In genomic region chr16:10347551-10347950, GRCm38 (mm10) we compare ENCODE assay signal across 12 mouse cellular contexts. TPM values are rescaled to one million over a fixed set of nuclear protein-coding genes. Genes with fewer than 3 reads are reported as not detected.
DNase-seq lines count a peak whose midpoint lies in the region; ATAC-seq lines count a peak whose summit lies in the region.
"Had no signal": no experiment of that assay in that cellular context is flagged by ENCODE, and none has a peak within 500 bp of the region (broad histone marks: within the 10 kb centered on the region; RNA-seq: fewer than 3 reads in every experiment).

No protein-coding gene starts in this region.

- no peaks in the 10 kb centered on the region for H3K36me3 ChIP-seq in kidney, embryonic 16.5 days (ENCODE audit: insufficient read depth, low read length)
- H3K36me3 ChIP-seq in kidney, embryonic 14.5 days (ENCODE audit: control insufficient read depth, insufficient read depth, low read length), result no peaks in the 10 kb centered on the region
- H3K36me3 ChIP-seq in forebrain, embryonic 16.5 days (ENCODE audit: control insufficient read depth, insufficient read depth), result no peaks in the 10 kb centered on the region
- H3K36me3 ChIP-seq: heart, embryonic 15.5 days had no signal

- no peaks in the 10 kb centered on the region for H3K9me3 ChIP-seq in kidney, embryonic 16.5 days (ENCODE audit: low read length)
- H3K9me3 ChIP-seq in kidney, embryonic 14.5 days (ENCODE audit: control insufficient read depth, low read length), result no peaks in the 10 kb centered on the region
- no peaks in the 10 kb centered on the region for H3K9me3 ChIP-seq in forebrain, embryonic 16.5 days (ENCODE audit: control insufficient read depth, low read length)
- H3K9me3 ChIP-seq: heart, embryonic 15.5 days had no signal

- H3K4me3 ChIP-seq in kidney, embryonic 16.5 days (ENCODE audit: low read length), result no peak overlapping the region
- no peak overlapping the region for H3K4me3 ChIP-seq in kidney, embryonic 14.5 days (ENCODE audit: low read length)
- no peak overlapping the region for H3K4me3 ChIP-seq in forebrain, embryonic 16.5 days (replicated peaks; ENCODE audit: low read length)
- H3K4me3 ChIP-seq: heart, embryonic 15.5 days; myocyte had no signal

- no peak overlapping the region for H3K9ac ChIP-seq in kidney, embryonic 16.5 days (replicated peaks; ENCODE audit: low read length)
- no peak overlapping the region for H3K9ac ChIP-seq in kidney, embryonic 14.5 days (ENCODE audit: low read depth, low read length)
- H3K9ac ChIP-seq in forebrain, embryonic 16.5 days (replicated peaks; ENCODE audit: low read depth, low read length), result no peak overlapping the region
- H3K9ac ChIP-seq: heart, embryonic 15.5 days had no signal

- H3K27ac ChIP-seq in kidney, embryonic 16.5 days (ENCODE audit: low read length), result no peak overlapping the region
- no peak overlapping the region for H3K27ac ChIP-seq in kidney, embryonic 14.5 days (ENCODE audit: low read depth, low read length)
- no peak overlapping the region for H3K27ac ChIP-seq in forebrain, embryonic 16.5 days (ENCODE audit: low read length)

- H3K4me2 ChIP-seq in kidney, embryonic 16.5 days (replicated peaks; ENCODE audit: low read depth, low read length), result no peak overlapping the region
- no peak overlapping the region for H3K4me2 ChIP-seq in kidney, embryonic 14.5 days (replicated peaks; ENCODE audit: low read depth, low read length)
- H3K4me2 ChIP-seq in forebrain, embryonic 16.5 days (ENCODE audit: low read length), result no peak overlapping the region
- H3K4me2 ChIP-seq: heart, embryonic 15.5 days had no signal

- H3K4me1 ChIP-seq in kidney, embryonic 16.5 days (ENCODE audit: insufficient read depth, low read length), result no peaks in the 10 kb centered on the region
- H3K4me1 ChIP-seq in kidney, embryonic 14.5 days (ENCODE audit: control insufficient read depth, insufficient read depth, low read length), result no peaks in the 10 kb centered on the region
- H3K4me1 ChIP-seq in forebrain, embryonic 16.5 days (replicated peaks; ENCODE audit: control insufficient read depth, insufficient read depth, low read length), result 0 out of 2 replicates have a peak, but pooled peaks cover 2% of the 10 kb centered on the region

- no peaks in the 10 kb centered on the region for H3K27me3 ChIP-seq in kidney, embryonic 16.5 days (ENCODE audit: insufficient read depth, low read length)
- no peaks in the 10 kb centered on the region for H3K27me3 ChIP-seq in kidney, embryonic 14.5 days (ENCODE audit: control insufficient read depth, insufficient read depth, low read length)
- H3K27me3 ChIP-seq in forebrain, embryonic 16.5 days (replicated peaks; ENCODE audit: control insufficient read depth, insufficient read depth, low read length), result no peaks in the 10 kb centered on the region
- H3K27me3 ChIP-seq: heart, embryonic 15.5 days had no signal

- peak; percentile 50 for DNase-seq in adrenal gland, postnatal 25 days
- DNase-seq in heart, adult 9 months (ENCODE audit: low spot score in 2 of 2), result peak; percentile 70 to 71
- DNase-seq in lung, postnatal 36 days, result peak; percentile 84
- DNase-seq in right cerebral cortex, adult 18-20 months, result no peak
- DNase-seq: cerebellum, adult 9-11 months; kidney, adult 8-10 months had no signal

- 0 out of 2 replicates have a peak, but pooled peaks have one; percentile 21 for ATAC-seq in kidney, embryonic 16.5 days (ENCODE audit: low FRiP score, low TSS enrichment)
- ATAC-seq in kidney, embryonic 14.5 days (ENCODE audit: low FRiP score, low TSS enrichment), result no peak
- ATAC-seq in forebrain, embryonic 16.5 days, result no peak

- 86% methylated on average over 7 of the region's 7 CpGs for WGBS in kidney, embryonic 16.5 days
- WGBS in kidney, embryonic 14.5 days, result 94% methylated on average over 7 of the region's 7 CpGs
- WGBS in forebrain, embryonic 16.5 days, result 84% methylated on average over 7 of the region's 7 CpGs

RNA-seq across cellular contexts. Expression of gene Emp2, which starts 33.8 kb away (rescaled TPM):
- 24.6 and 28.7 TPM in 2 replicates for polyA plus RNA-seq in kidney, embryonic 16.5 days (2015; fragmentation: Nextera tagmentation; extraction: Ambion mirVana)
- polyA plus RNA-seq in kidney, embryonic 14.5 days (2014; fragmentation: Nextera tagmentation; extraction: Ambion mirVana), result 9.8 and 14.7 TPM in 2 replicates
- 4.3 and 4.7 TPM in 2 replicates for total RNA-seq in adrenal gland, postnatal 25 days (2021)
- 8.3 and 10.7 TPM in 2 replicates for polyA plus RNA-seq in forebrain, embryonic 16.5 days (2015; fragmentation: Nextera tagmentation; extraction: Ambion mirVana)
- total RNA-seq: megakaryocyte progenitor cell, adult 5-6 weeks had no signal

RNA-seq across cellular contexts. Expression of gene Tekt5, which starts 47.7 kb away (rescaled TPM):
- polyA plus RNA-seq in kidney, embryonic 16.5 days (2015; fragmentation: Nextera tagmentation; extraction: Ambion mirVana), result 0.70 and 0.87 TPM in 2 replicates
- polyA plus RNA-seq in kidney, embryonic 14.5 days (2014; fragmentation: Nextera tagmentation; extraction: Ambion mirVana), result 0.90 and 1.3 TPM in 2 replicates
- total RNA-seq in adrenal gland, postnatal 25 days (2021), result not detected in 2 replicates
- 2.5 and 4.1 TPM in 2 replicates for polyA plus RNA-seq in forebrain, embryonic 16.5 days (2015; fragmentation: Nextera tagmentation; extraction: Ambion mirVana)
- total RNA-seq: megakaryocyte progenitor cell, adult 5-6 weeks had no signal
